Mouse (Mus musculus): ENCODE results near the gene Scgn. TPM values are rescaled to one million over a fixed set of nuclear protein-coding genes. Genes with fewer than 3 reads are reported as not detected.

Gene Scgn
- polyA plus RNA-seq, 1 experiment, result not detected

DNA sequence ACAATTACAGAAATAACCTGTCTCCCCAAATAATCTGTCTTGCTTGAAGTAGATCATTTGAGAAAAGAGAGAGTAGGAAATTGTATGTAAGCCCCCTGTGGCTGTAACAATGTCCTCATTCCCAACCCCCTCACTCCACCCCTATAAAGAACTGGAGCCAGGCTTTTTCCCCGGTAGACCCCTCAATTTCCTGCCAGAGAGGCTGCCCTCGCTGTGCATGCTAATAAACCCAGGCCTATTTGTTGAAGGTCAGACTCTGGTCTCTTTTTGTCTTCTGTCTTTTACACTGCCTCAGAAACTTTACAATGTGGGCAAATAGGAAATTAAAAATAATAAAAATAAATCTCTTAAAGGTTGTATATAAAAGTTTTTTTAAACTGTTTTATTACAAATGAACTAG, 44.8 kb downstream of the Scgn start:
- no peak overlapping the region for H3K4me3 ChIP-seq (ENCODE audit: insufficient read depth, low read length)
- no peak overlapping the region for H3K27ac ChIP-seq (ENCODE audit: insufficient read depth, low read length)
- TF ChIP-seq CTCF (IDR thresholded peaks at IDR 0.05; ENCODE audit: borderline replicate concordance, insufficient read depth, low read length), result no peak
- TF ChIP-seq POLR2A (IDR thresholded peaks at IDR 0.05; ENCODE audit: low read depth, low read length), result no peak
- no peaks in the 10 kb centered on the region for H3K4me1 ChIP-seq (ENCODE audit: control insufficient read depth, insufficient read depth, low read length)

DNA sequence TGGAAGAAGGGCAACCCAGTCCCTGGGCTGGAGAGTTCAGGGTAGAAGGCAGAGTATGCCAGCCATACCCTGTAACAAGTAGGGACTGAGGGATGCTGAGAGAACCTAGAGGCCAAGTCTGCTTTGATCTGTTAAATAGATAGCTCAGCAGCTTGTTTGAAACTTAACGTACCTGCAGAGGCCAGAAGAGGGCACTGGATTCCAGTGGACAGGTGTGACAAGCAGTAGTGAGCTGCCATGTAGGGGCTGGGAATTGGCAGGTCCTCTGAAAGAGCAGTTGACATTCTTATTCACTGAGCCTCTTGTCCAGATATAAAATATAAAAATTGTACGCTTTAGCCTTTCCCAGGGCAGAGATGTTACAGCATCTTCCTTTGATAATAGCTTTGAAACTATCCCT, 48.2 kb downstream of the Scgn start:
- H3K4me1 ChIP-seq (ENCODE audit: control insufficient read depth, insufficient read depth, low read length), result no peaks in the 10 kb centered on the region
- TF ChIP-seq POLR2A (IDR thresholded peaks at IDR 0.05; ENCODE audit: low read depth, low read length), result no peak
- no peak for TF ChIP-seq CTCF (IDR thresholded peaks at IDR 0.05; ENCODE audit: borderline replicate concordance, insufficient read depth, low read length)
- no peak overlapping the region for H3K4me3 ChIP-seq (ENCODE audit: insufficient read depth, low read length)
- H3K27ac ChIP-seq (ENCODE audit: insufficient read depth, low read length), result no peak overlapping the region

DNA sequence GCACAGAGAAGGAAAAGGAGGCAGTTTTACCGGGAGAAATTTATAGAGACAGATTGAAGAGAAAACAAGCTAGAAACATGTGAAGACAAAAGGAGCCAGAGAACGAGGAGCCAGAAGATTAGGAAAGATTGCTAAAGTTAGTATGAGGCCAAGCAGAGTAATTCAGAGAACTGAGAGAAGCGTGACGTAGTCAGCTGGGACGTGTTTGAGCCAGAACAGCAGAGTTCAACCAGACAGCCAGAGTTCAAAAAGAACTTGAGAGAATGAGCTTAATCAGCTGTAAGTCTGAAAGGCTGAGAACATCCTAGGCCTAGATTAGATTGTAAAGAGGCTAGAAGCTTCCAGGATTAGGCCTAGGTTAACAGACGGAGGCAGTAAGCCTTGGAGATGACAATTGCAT, 50.7 kb downstream of the Scgn start:
- H3K27ac ChIP-seq (ENCODE audit: insufficient read depth, low read length), result no peak overlapping the region
- TF ChIP-seq CTCF (IDR thresholded peaks at IDR 0.05; ENCODE audit: borderline replicate concordance, insufficient read depth, low read length) (no peak), POLR2A (IDR thresholded peaks at IDR 0.05; ENCODE audit: low read depth, low read length) (no peak)
- no peak overlapping the region for H3K4me3 ChIP-seq (ENCODE audit: insufficient read depth, low read length)
- H3K4me1 ChIP-seq (ENCODE audit: control insufficient read depth, insufficient read depth, low read length), result no peaks in the 10 kb centered on the region

DNA sequence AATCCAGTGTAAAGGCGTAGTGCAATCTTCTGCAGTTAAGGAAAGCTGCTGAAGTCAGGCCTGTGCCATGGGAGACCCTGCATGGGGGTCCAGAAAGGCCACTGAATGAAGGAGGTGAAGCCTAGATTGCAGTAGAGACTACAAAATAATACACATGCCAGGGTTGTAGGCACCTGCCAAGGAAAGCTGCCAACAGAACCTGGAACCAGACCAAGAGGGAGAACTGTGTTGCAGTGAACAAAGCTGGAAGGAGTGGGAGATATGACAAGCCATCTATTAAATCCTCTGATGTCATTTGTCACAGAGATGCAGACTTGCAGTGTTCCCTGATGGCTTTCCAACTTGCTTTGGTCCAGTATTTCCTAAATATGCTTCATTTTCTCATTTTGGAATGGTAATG, 52.3 kb downstream of the Scgn start:
- no peak overlapping the region for H3K27ac ChIP-seq (ENCODE audit: insufficient read depth, low read length)

DNA sequence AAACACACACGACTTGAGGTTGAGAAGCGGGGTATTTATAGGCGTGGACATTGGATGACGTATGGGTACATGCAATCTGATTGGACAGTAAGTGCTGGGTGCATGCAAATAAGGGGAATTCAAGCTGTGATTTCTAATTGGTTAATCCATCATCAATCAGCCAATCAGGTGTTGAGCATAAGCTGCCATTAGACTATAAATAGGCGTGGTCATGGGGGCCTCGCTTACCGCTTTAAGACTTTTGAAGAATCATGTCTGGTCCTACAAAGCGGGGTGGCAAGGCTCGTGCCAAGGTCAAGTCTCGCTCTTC, 56.8 kb downstream of the Scgn start, which contains the start of gene Hist1h2aa:
Hist1h2aa (plus strand) TSS at position 252 of the 310 bp plus-strand sequence.
- no peak for TF ChIP-seq CTCF (IDR thresholded peaks at IDR 0.05; ENCODE audit: borderline replicate concordance, insufficient read depth, low read length)
- Histone ChIP-seq H3K4me1 (ENCODE audit: control insufficient read depth, insufficient read depth, low read length) (no peaks in the 10 kb centered on the region), H3K4me3 (ENCODE audit: insufficient read depth, low read length) (no peak within 1 kb of the TSS), H3K27ac (ENCODE audit: insufficient read depth, low read length) (no peak within 1 kb of the TSS)

More for the DNA sequence above, 52.3 kb downstream of the Scgn start:
- Histone ChIP-seq H3K4me3 (ENCODE audit: insufficient read depth, low read length) (no peak overlapping the region), H3K4me1 (ENCODE audit: control insufficient read depth, insufficient read depth, low read length) (no peaks in the 10 kb centered on the region)
- TF ChIP-seq CTCF (IDR thresholded peaks at IDR 0.05; ENCODE audit: borderline replicate concordance, insufficient read depth, low read length), result no peak
- TF ChIP-seq POLR2A (IDR thresholded peaks at IDR 0.05; ENCODE audit: low read depth, low read length), result no peak

DNA sequence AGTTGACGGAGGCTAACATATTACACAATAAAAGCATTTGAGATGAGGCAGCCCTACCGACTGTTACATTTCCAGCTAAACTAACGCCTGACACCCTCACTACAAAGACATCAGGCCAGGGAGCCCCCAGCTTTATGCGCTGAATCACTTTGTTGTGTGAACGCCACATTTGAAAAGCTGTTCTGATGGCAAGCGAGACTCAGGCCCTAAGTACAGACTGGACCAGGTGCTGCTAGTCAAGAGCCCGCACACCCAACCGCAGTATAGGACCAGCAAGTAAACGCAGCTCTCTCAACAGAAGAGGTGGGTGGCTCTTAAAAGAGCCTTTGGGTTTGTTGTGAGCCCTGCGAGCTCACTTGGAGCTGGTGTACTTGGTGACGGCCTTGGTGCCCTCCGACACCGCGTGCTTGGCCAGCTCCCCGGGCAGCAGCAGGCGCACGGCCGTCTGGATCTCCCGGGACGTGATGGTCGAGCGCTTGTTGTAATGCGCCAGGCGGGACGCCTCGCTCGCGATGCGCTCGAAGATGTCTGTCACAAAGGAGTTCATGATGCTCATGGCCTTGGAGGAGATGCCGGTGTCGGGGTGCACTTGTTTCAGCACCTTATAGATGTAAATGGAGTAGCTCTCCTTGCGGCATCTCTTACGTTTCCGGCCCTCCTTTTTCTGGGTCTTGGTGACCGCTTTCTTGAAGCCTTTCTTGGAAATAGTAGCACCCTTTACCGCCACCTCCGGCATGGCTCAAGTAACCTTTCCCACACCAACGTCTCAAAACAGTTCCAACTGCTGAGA, 57.4 kb downstream of the Scgn start, which contains the start of gene Hist1h2ba:
Hist1h2ba (minus strand) TSS at position 736 of the 790 bp plus-strand sequence.
- no peak within 1 kb of the TSS for H3K27ac ChIP-seq (ENCODE audit: insufficient read depth, low read length)
- no peak within 1 kb of the TSS for H3K4me3 ChIP-seq (ENCODE audit: insufficient read depth, low read length)
- TF ChIP-seq CTCF (IDR thresholded peaks at IDR 0.05; ENCODE audit: borderline replicate concordance, insufficient read depth, low read length) (no peak), POLR2A (IDR thresholded peaks at IDR 0.05; ENCODE audit: low read depth, low read length) (no peak)
- no peaks in the 10 kb centered on the region for H3K4me1 ChIP-seq (ENCODE audit: control insufficient read depth, insufficient read depth, low read length)

DNA sequence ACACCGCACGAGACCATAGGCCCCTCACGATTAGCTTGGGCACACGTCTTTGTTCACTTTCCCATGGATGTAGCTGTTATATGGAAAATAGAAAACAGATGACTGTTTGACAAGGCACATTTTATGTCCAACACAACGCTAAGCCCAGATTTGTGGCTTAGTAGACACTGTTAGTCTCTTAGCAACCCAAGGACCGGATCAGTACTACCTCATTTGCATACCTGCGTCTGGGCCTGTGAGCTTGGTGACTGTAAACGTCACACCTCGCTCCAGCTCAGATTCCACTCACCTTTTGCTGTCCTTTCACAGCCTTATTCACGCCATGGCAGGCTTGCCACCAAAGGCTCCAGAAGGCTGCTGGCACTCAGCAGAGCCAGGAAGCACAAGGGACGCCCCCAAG, 60.1 kb downstream of the Scgn start:
- H3K4me3 ChIP-seq (ENCODE audit: insufficient read depth, low read length), result no peak overlapping the region
- TF ChIP-seq POLR2A (IDR thresholded peaks at IDR 0.05; ENCODE audit: low read depth, low read length) (no peak), CTCF (IDR thresholded peaks at IDR 0.05; ENCODE audit: borderline replicate concordance, insufficient read depth, low read length) (no peak)
- no peak overlapping the region for H3K27ac ChIP-seq (ENCODE audit: insufficient read depth, low read length)
- H3K4me1 ChIP-seq (ENCODE audit: control insufficient read depth, insufficient read depth, low read length), result no peaks in the 10 kb centered on the region

DNA sequence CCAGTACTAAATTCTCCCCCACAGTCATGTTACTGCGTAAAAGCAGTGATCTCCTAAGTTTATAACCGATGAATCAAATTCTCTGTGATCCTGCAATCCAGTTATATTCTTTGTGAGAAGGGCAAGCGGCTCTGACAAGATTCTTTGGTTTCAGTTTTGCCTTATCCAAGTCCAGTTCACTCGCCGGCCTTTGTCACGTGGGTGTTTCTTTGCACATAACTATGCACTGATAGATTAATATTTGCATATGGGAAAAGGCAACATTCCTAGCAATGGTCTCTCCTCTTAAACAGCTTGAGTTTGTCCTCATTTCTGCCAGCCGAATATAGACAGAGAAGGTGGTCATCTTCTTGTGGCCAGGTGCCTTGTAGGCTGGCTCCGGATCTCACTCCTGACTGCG, 60.6 kb downstream of the Scgn start:
- TF ChIP-seq CTCF (IDR thresholded peaks at IDR 0.05; ENCODE audit: borderline replicate concordance, insufficient read depth, low read length) (no peak), POLR2A (IDR thresholded peaks at IDR 0.05; ENCODE audit: low read depth, low read length) (no peak)
- no peak overlapping the region for H3K27ac ChIP-seq (ENCODE audit: insufficient read depth, low read length)
- H3K4me1 ChIP-seq (ENCODE audit: control insufficient read depth, insufficient read depth, low read length), result no peaks in the 10 kb centered on the region

DNA sequence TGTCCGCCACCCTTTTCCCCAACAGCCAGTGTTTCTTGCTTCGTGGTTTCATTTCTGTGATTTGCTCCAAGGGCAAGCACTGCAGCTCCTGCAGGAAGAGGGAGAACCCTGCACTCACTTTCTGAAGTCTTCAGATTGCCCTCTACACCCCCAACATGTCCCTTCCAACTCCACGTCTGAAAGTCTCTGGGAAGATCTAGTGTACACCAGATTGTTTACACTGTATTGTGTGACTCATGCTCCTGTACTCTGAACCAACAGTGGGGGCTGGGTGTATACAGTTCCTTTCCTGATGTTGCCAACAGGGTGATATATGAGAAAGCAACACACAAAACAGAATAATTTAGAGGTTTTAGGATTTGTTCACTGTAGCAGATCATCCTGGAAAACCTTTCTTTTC, 62.4 kb downstream of the Scgn start:
- TF ChIP-seq POLR2A (IDR thresholded peaks at IDR 0.05; ENCODE audit: low read depth, low read length) (no peak), CTCF (IDR thresholded peaks at IDR 0.05; ENCODE audit: borderline replicate concordance, insufficient read depth, low read length) (no peak)
- Histone ChIP-seq H3K27ac (ENCODE audit: insufficient read depth, low read length) (no peak overlapping the region), H3K4me1 (ENCODE audit: control insufficient read depth, insufficient read depth, low read length) (no peaks in the 10 kb centered on the region), H3K4me3 (ENCODE audit: insufficient read depth, low read length) (no peak overlapping the region)

More for the DNA sequence above, 60.6 kb downstream of the Scgn start:
- no peak overlapping the region for H3K4me3 ChIP-seq (ENCODE audit: insufficient read depth, low read length)

DNA sequence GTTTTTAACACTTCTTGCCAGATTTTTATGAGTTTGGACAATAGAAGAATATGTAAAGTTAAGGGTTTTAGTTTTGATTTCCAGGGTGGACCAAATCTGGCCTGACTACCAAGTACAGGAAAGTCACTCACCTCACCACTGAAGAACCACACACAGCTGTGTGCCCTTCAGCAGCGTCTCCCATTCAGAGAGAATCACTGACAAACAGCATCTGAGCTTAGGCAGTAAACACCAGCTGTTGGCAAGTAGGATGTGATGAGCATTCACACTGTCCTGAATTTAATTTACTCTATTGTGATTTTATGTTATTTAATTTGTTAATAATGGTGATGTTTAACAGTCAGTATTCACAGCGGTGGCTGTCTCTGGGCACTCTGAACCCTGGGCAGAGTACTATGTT, 65.2 kb downstream of the Scgn start:
- H3K4me3 ChIP-seq (ENCODE audit: insufficient read depth, low read length), result no peak overlapping the region
- TF ChIP-seq CTCF (IDR thresholded peaks at IDR 0.05; ENCODE audit: borderline replicate concordance, insufficient read depth, low read length) (no peak), POLR2A (IDR thresholded peaks at IDR 0.05; ENCODE audit: low read depth, low read length) (no peak)
- H3K27ac ChIP-seq (ENCODE audit: insufficient read depth, low read length), result no peak overlapping the region
- no peaks in the 10 kb centered on the region for H3K4me1 ChIP-seq (ENCODE audit: control insufficient read depth, insufficient read depth, low read length)

Data from embryonic fibroblast, embryonic 13.5 days (primary cell).